Mouse (Mus musculus) lung, embryonic 16.5 days (tissue): ENCODE measurements around the gene Itgb3bp. TPM values are rescaled to one million over a fixed set of nuclear protein-coding genes. Genes with fewer than 3 reads are reported as not detected.

Source experiments
- ATAC-seq: fragments of 200-750 bp; cut with Nextera tagmentation; 2 replicates; pipeline ENCODE4 v1.8.0; 2017; ENCODE audit warnings: low read depth, mild to moderate bottlenecking, moderate library complexity
- H3K27ac ChIP-seq: fragments of 300-500 bp; sonication (generic); 2 replicates; pipeline ENCODE4 v1.5.1; 2014; ENCODE audit warnings: mild to moderate bottlenecking, control low read depth, low read length
- H3K27me3 ChIP-seq: fragments of 300-500 bp; sonication (generic); 2 replicates; pipeline ENCODE4 v1.6.1; 2014; ENCODE audit warnings: low read depth, low read length, mixed read lengths; ENCODE audit not compliant: control insufficient read depth, insufficient read depth
- H3K36me3 ChIP-seq: fragments of 300-500 bp; sonication (generic); 2 replicates; pipeline ENCODE4 v1.6.1; 2014; ENCODE audit warnings: low read length; ENCODE audit not compliant: control insufficient read depth, insufficient read depth
- H3K4me1 ChIP-seq: fragments of 300-500 bp; sonication (generic); replicated peaks from 2 replicates; pipeline ENCODE4 v1.6.1; 2014; ENCODE audit warnings: low read length, mixed read lengths; ENCODE audit not compliant: control insufficient read depth, insufficient read depth
- H3K4me2 ChIP-seq: fragments of 300-500 bp; sonication (generic); 2 replicates; pipeline ENCODE4 v1.6.1; 2014; ENCODE audit warnings: low read depth, low read length, control low read depth
- H3K4me3 ChIP-seq: fragments of 300-500 bp; sonication (generic); 2 replicates; pipeline ENCODE4 v1.5.1; 2014; ENCODE audit warnings: mild to moderate bottlenecking, low read length, control low read depth
- H3K9ac ChIP-seq: fragments of 300-500 bp; sonication (generic); 2 replicates; pipeline ENCODE4 v1.6.1; 2014; ENCODE audit warnings: low read length, control low read depth
- H3K9me3 ChIP-seq: fragments of 300-500 bp; sonication (generic); 2 replicates; pipeline ENCODE4 v1.6.1; 2016; ENCODE audit warnings: low read length; ENCODE audit not compliant: control insufficient read depth
- WGBS: fragments of 180-500 bp; shearing (Covaris S2); extraction: QIAGEN DNeasy Blood & Tissue Kit; methylation state at CpG from one replicate; pipeline ENCODE4 v1.1.7; 2014; 5-methylcytosine and 5-hydroxymethylcytosine counted together
- polyA plus RNA-seq: library from polyadenylated mRNA; unstranded; fragments of >200 nt; fragmentation: Nextera tagmentation; extraction: Ambion mirVana; gene quantifications from 2 replicates; pipeline ENCODE4 v1.2.1, GENCODE M21; 2015

The Itgb3bp gene
- polyA plus RNA-seq, 1 experiment from 2014 or later, result 44.9 TPM

DNA sequence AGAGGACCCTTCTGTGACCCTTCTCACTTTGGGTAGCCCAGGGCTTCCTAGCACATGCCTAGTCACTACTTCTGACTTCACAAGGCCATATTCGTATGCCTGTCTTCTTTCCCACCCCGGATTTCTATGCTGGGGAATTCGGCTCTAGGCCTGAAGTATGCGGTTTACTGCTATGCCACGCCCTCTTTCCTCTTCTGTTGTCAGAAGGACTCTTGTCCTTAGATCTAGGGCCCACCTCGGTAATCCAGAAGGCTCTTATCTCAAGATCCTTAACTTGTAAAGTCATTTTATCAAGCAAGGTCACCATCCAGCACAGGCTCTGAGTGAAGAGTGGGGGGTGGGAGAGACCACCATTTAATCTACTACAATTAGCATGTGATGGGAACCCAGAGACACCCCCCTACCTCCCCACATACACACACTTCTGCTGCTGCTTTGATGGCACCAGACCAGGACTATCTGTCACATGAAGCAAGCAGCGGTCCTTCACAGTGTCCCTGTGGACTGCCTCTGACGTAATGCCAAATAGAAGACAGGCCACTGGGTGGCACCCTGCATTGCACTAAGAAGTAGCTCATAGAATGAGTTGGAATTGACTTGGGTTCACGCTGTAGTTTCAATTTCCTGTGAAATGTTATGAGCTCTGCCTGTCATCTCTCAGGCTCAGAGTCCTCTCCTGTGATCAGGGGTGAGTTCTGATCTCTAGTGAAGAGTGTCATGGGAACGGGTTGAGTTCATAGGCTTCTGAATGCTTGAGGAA is 12.2 kb upstream of the Itgb3bp start:
- H3K27ac ChIP-seq, result no peak overlapping the region; the same call in 1 of the 2 replicates
- ATAC-seq, result peak; percentile 68
- WGBS, result 56% methylated on average over 10 of the region's 10 CpGs
- no peaks in the 10 kb centered on the region for H3K27me3 ChIP-seq
- H3K4me2 ChIP-seq, result no peak overlapping the region; the same call in 1 of the 2 replicates
- no peak overlapping the region for H3K9ac ChIP-seq
- no peaks in the 10 kb centered on the region for H3K9me3 ChIP-seq
- no peaks in the 10 kb centered on the region for H3K36me3 ChIP-seq
- no peak overlapping the region for H3K4me3 ChIP-seq
- H3K4me1 ChIP-seq, result peaks cover 16% of the 10 kb centered on the region

DNA sequence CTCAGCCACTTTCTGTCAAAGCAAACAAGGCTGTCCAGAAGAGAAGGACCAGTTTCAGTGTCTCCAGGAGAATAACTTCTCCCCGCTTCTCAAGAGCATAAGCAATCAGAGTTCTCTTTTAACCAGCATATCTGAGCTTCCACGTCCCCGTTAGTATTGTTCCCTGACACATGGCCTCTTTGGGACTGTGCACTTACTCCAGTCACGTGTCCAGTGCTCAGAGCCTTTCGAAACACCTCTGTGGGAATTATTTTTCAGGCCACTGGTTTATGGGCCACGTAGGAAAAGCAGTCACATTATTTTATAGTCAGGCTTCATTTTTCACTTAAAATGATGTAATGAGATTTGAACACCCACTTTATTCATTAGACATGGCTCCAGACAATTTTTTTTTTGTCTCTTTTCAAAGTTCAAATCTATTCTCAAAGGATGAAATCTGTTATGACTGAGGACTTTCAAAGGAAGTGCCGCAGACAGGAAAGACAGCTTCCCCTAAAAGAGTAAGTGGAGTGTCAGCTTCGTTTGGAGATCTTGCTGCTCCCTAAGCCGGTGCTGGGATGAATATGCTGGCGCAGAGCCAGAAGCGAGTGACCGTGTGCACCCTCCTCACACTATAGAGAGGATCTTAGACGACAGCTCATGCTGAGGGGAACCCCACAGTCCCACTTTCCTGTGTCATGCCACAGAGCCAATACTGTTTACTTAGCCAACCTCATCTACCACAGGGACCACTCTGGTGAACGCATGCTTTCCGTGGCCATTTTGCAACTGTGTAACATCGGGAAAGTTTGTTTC is 10.3 kb upstream of the Itgb3bp start:
- Histone ChIP-seq H3K27ac (peak overlapping the region; percentile 10; the same call in 1 of the 2 replicates), H3K4me3 (no peak overlapping the region)
- WGBS, result 27% methylated on average over 16 of the region's 16 CpGs

DNA sequence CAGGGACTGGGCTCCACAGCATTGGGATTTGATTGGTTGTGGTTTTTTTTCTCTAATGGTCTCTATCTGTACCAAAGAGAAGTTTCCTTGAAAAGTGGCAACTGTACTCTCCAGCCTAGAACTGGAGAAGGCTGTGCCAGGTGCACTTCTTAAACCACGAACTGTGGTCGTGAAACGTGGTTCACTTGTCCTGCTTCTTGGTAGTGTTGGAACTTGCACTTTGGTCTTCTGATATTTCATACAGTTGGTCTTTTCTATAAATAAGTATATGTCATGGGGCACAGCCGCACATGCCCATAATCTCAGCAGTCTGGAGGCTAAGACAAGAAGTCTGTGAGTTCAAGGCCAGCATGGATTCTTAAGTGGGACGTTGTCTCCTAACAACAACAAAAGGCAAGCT is 6.7 kb upstream of the Itgb3bp start:
- H3K36me3 ChIP-seq, result no peaks in the 10 kb centered on the region
- H3K27me3 ChIP-seq, result no peaks in the 10 kb centered on the region
- H3K4me3 ChIP-seq, result no peak overlapping the region
- H3K27ac ChIP-seq, result no peak overlapping the region
- no peak overlapping the region for H3K9ac ChIP-seq
- no peaks in the 10 kb centered on the region for H3K9me3 ChIP-seq
- H3K4me2 ChIP-seq, result no peak overlapping the region
- H3K4me1 ChIP-seq, result peaks cover 10% of the 10 kb centered on the region
- ATAC-seq, result no peak
- 84% methylated on average over 5 of the region's 5 CpGs for WGBS

More for the DNA sequence above, 10.3 kb upstream of the Itgb3bp start:
- H3K9ac ChIP-seq, result no peak overlapping the region
- no peaks in the 10 kb centered on the region for H3K9me3 ChIP-seq
- no peaks in the 10 kb centered on the region for H3K36me3 ChIP-seq
- ATAC-seq, result no peak
- no peaks in the 10 kb centered on the region for H3K27me3 ChIP-seq
- no peak overlapping the region for H3K4me2 ChIP-seq
- H3K4me1 ChIP-seq, result peaks cover 15% of the 10 kb centered on the region

DNA sequence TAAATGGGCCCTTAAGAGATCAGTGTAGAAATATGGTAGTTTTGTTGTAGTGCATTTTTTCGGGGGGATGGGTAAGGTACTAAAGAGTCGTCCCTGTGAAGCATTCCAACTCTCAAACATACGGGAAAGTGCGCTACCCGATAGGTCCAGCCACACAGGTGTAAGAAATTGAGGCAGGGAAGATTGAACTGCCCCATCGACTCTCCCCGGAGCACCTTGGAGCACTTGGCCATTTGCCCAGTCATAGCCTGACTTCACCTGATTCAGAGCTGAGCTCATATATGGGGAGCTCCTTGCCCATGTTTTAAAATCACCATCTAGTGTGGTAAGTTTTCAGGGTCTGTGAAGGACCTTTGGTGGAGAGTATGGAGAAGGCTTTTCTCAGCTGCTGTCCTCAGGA is 5.2 kb upstream of the Itgb3bp start:
- Histone ChIP-seq H3K36me3 (no peaks in the 10 kb centered on the region), H3K9ac (no peak overlapping the region), H3K4me3 (no peak overlapping the region), H3K4me2 (no peak overlapping the region), H3K27ac (no peak overlapping the region), H3K4me1 (peaks cover 17% of the 10 kb centered on the region), H3K9me3 (no peaks in the 10 kb centered on the region), H3K27me3 (no peaks in the 10 kb centered on the region)
- 74% methylated on average over 7 of the region's 7 CpGs for WGBS
- no peak for ATAC-seq

DNA sequence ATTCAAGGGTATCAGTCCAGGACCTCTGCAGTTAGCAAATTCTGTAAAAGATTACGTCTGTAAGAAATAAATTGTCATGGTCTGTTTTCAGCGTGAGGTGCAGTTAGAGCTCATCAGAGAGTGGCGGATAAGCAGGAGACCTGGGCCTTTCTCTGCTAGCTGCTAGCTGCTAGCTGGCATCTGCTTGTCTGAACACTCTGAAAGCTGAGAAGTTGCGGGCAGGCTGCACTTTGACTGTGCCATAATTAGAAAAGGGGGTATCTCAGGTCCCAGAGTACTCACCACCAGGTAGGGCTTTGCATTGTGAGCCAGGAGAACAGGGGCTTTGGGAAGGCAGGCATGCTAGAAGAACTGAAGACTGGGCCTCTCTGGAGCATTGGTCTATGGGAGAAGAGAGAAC is 2.2 kb upstream of the Itgb3bp start:
- Histone ChIP-seq H3K27ac (no peak overlapping the region), H3K36me3 (no peaks in the 10 kb centered on the region), H3K9ac (peak overlapping the region; percentile 8; the same call in 1 of the 2 replicates), H3K4me2 (no peak overlapping the region), H3K4me1 (peaks cover 18% of the 10 kb centered on the region), H3K4me3 (no peak overlapping the region), H3K27me3 (no peaks in the 10 kb centered on the region), H3K9me3 (no peaks in the 10 kb centered on the region)
- ATAC-seq, result no peak
- 86% methylated on average over 4 of the region's 4 CpGs for WGBS

DNA sequence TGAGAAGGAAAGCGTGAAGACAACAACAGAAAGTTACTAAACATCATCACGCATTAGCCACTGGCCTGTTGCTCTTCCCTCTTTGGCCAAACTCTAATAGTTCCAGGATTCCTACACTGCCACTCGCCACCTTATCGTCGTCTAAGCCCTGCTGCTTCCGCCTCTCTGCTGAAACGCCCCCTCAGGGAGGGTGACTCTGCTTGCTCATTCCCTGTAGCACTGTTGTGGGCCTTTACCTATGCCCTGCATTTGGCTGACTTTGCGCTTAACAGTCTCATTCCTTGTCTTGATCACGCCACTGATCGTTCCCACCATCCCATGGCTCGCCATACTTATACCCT is 1.6 kb upstream of the Itgb3bp start:
- Histone ChIP-seq H3K27me3 (no peaks in the 10 kb centered on the region), H3K4me2 (peak overlapping the region; percentile 86), H3K4me1 (peaks cover 18% of the 10 kb centered on the region), H3K36me3 (no peaks in the 10 kb centered on the region), H3K9ac (peak overlapping the region; percentile 46; the same call in 1 of the 2 replicates), H3K27ac (peak overlapping the region; percentile 95), H3K4me3 (peak overlapping the region; percentile 78), H3K9me3 (no peaks in the 10 kb centered on the region)
- no peak for ATAC-seq
- WGBS, result 72% methylated on average over 11 of the region's 11 CpGs

DNA sequence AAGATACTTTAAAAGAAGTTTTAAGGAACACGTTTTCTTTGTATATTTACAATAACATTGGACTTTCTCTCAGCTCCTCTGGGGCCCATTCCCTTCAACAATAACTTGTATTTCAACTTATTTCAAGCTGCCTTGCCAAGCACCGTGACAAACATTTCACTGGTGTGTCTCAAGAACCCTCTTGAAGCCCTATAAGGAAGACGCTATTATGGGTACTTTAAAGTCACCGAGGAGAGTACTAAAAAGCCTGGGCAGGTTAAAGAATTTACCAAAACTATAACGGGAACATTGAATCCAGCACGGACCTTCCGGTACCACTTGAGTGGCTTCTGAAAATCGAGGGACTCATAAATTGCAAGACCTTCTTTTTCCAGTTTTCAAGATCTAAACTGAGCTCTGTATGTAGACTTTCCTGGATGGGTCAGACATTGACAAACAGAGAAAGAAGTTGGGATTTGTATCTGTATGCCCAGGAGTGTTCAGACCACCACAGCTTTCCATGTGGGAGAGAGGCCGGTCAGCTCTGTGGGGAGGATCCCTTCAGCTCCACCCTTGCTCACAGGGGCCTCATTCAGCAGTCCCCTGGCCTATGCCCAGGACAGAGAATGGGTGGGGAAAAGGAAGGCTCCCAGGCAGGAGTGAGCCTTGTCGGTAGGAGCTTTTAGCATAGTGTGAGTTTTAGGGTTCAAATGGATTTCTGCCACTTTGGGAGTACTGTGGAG is 1.1 kb upstream of the Itgb3bp start:
- H3K27ac ChIP-seq, result peak overlapping the region; percentile 95
- peak; percentile 26 for ATAC-seq
- no peaks in the 10 kb centered on the region for H3K36me3 ChIP-seq
- no peaks in the 10 kb centered on the region for H3K9me3 ChIP-seq
- peak overlapping the region; percentile 78 for H3K4me3 ChIP-seq
- H3K4me2 ChIP-seq, result peak overlapping the region; percentile 86
- H3K4me1 ChIP-seq, result peaks cover 18% of the 10 kb centered on the region
- WGBS, result 37% methylated on average over 10 of the region's 10 CpGs
- no peaks in the 10 kb centered on the region for H3K27me3 ChIP-seq
- H3K9ac ChIP-seq, result peak overlapping the region; percentile 46; the same call in 1 of the 2 replicates

DNA sequence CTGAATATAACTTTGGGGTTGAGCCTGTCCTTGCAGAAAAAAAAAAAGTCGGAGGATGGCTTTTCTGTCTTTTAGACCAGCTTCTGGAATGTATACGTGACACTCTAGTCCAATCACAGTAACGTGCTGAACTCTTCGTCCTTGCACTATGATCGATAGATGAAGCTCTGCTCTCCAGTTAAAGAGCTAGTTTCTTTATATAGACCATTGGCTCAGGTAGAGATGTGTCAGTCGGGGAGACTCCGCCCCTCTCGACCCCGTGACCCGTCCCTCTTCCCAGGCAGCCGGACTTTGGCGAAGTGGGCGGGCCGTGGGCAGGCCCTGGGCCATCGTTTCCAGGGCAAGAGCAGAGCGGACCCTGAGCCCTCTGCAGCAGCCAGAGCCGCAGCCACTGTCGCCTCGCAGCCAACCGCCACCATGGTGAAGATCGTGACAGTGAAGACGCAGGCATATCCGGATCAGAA is 432 bp downstream of the Itgb3bp start, which contains the start of gene Pgm1:
Pgm1 (plus strand) TSS at position 266 of the 464 bp plus-strand sequence.
- Histone ChIP-seq H3K36me3 (no peaks in the 10 kb centered on the region), H3K9ac (peak within 1 kb of the TSS; percentile 74), H3K9me3 (no peaks in the 10 kb centered on the region), H3K4me2 (peak within 1 kb of the TSS; percentile 86), H3K27ac (peak within 1 kb of the TSS; percentile 95), H3K4me3 (peak within 1 kb of the TSS; percentile 78), H3K4me1 (peaks cover 18% of the 10 kb centered on the region), H3K27me3 (no peaks in the 10 kb centered on the region)
- 3% methylated on average over 23 of the region's 23 CpGs for WGBS
- peak; percentile 84 for ATAC-seq

DNA sequence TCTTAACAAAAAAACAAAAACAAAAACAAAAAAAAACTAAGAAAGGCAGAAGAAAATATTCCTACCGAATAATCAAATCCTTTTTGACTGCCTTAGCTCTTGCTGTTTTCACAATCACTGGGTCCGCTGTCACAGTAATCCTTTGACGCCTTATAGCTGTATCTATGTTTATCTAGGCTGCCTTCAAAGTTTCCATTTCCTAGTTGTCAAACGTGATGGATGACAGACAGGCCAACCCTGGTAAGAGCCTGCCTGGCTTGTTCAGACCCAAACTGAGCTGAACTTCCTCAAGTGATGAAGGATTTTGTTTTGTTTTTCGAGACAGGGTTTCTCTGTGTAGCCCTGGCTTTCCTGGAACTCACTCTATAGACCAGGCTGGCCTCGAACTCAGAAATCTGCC is 1.1 kb downstream of the Itgb3bp start:
- ATAC-seq, result no peak
- Histone ChIP-seq H3K9ac (no peak overlapping the region), H3K4me3 (no peak overlapping the region), H3K9me3 (no peaks in the 10 kb centered on the region), H3K4me2 (peak overlapping the region; percentile 86; the same call in 1 of the 2 replicates), H3K4me1 (peaks cover 18% of the 10 kb centered on the region), H3K27me3 (no peaks in the 10 kb centered on the region), H3K27ac (no peak overlapping the region), H3K36me3 (no peaks in the 10 kb centered on the region)
- WGBS, result 42% methylated on average over 6 of the region's 6 CpGs
